Comparison of ENCODE assay signal across 8 mouse cellular contexts in genomic region chr4:34615303-34615702, GRCm38 (mm10). TPM values are rescaled to one million over a fixed set of nuclear protein-coding genes. Genes with fewer than 3 reads are reported as not detected.
DNase-seq lines count a peak whose midpoint lies in the region; TF ChIP-seq lines count a peak whose summit lies in the region.

No protein-coding gene starts in this region.

- TF ChIP-seq POLR2A in CH12.LX (IDR thresholded peaks at IDR 0.05; ENCODE audit: low read depth, low read length), result no peak
- TF ChIP-seq POLR2A in thymus, adult 2 months (IDR thresholded peaks at IDR 0.05; ENCODE audit: control insufficient read depth, extremely low read depth, insufficient read depth, low read length, poor library complexity), result no peak

- peak; percentile 26 for DNase-seq in adrenal gland, postnatal 10 days
- no peak for DNase-seq in adrenal gland, adult 8-10 months
- DNase-seq in CH12.LX (ENCODE audit: extremely low read depth), result peak; percentile 24
- DNase-seq in cerebellum, postnatal 14 days, result peak; percentile 34 to 42
- peak; percentile 8 for DNase-seq in heart, postnatal 4 days
- DNase-seq in left cerebral cortex, adult 2 months (ENCODE audit: extremely low spot score in 1 of 2, low spot score in 2 of 2), result peak; percentile 14 to 19
- DNase-seq in mesoderm, embryonic 11.5 days (ENCODE audit: low read depth, low spot score), result peak; percentile 4
- peak; percentile 6 for DNase-seq in thymus, adult 2 months

- no peak for TF ChIP-seq EP300 in CH12.LX (IDR thresholded peaks at IDR 0.05; ENCODE audit: low read length)

- peaks cover 3 to 27% of the 10 kb centered on the region in 2 experiments for H3K36me3 ChIP-seq in CH12.LX (replicated peaks in 1 of 2; ENCODE audit: control insufficient read depth in 1 of 2, insufficient read depth in 1 of 2, low read length in 1 of 2)
- no peaks in the 10 kb centered on the region for H3K36me3 ChIP-seq in thymus, adult 2 months (ENCODE audit: control insufficient read depth, insufficient read depth, low read length)

- H3K79me2 ChIP-seq in CH12.LX (replicated peaks; ENCODE audit: control insufficient read depth, extremely low read depth, insufficient read depth, poor library complexity, severe bottlenecking), result peaks cover 51% of the 10 kb centered on the region

- peak overlapping the region; percentile 92 for H3K9ac ChIP-seq in CH12.LX (ENCODE audit: insufficient read depth, low read depth)

- peak overlapping the region; percentile 81 for H3K4me2 ChIP-seq in CH12.LX (ENCODE audit: insufficient read depth, low read depth, poor library complexity, severe bottlenecking)

- 1% methylated on average over 13 of the region's 13 CpGs for WGBS in thymus, adult 2 months

- in situ Hi-C loops in CH12.LX (cut with MboI; ENCODE audit: low pct_ligation_motif_present, low pct_unique_long_range_greater_than_20kb, low sequenced_read_pairs), result no loop called here

- intact Hi-C loops in left cerebral cortex, adult 2 months (cut with DNase I), result loop anchor here (2.0 kb wide), 1 partner anchor 71 kb away; the partner anchor contains the start of gene Slc35a1

- H3K27ac ChIP-seq in CH12.LX (ENCODE audit: insufficient read depth, low read depth), result no peak overlapping the region
- peak overlapping the region; percentile 98 for H3K27ac ChIP-seq in left cerebral cortex, adult 2 months
- H3K27ac ChIP-seq in thymus, adult 2 months (ENCODE audit: control insufficient read depth, insufficient read depth, low read length), result peak overlapping the region; percentile 16; the same call in 1 of the 2 replicates

- no peak for TF ChIP-seq RAD21 in CH12.LX (IDR thresholded peaks at IDR 0.05; ENCODE audit: low read depth, low read length)

- peak overlapping the region; percentile 89 to 100 (median 90) for H3K4me3 ChIP-seq in CH12.LX (replicated peaks in 1 of 3; ENCODE audit: low read depth in 2 of 3, low read length in 2 of 3, poor library complexity in 1 of 3)
- peak overlapping the region; percentile 64 for H3K4me3 ChIP-seq in left cerebral cortex, adult 2 months
- H3K4me3 ChIP-seq in thymus, adult 2 months (ENCODE audit: control insufficient read depth, insufficient read depth, low read length), result peak overlapping the region; percentile 98

- H3K4me1 ChIP-seq in CH12.LX (ENCODE audit: control insufficient read depth in 1 of 2, insufficient read depth in 2 of 2), result peaks cover 0 to 37% of the 10 kb centered on the region in 2 experiments; a peak in 2 of 4 replicates
- H3K4me1 ChIP-seq in thymus, adult 2 months (replicated peaks; ENCODE audit: control insufficient read depth, insufficient read depth, low read length), result peaks cover 10% of the 10 kb centered on the region

- no peaks in the 10 kb centered on the region for H3K27me3 ChIP-seq in CH12.LX (replicated peaks)
- H3K27me3 ChIP-seq in thymus, adult 2 months (ENCODE audit: control insufficient read depth, insufficient read depth, low read length), result no peaks in the 10 kb centered on the region

- dilution Hi-C loops in CH12.LX (cut with MboI; ENCODE audit: extremely low pct_ligation_motif_present, extremely low pct_unique_long_range_greater_than_20kb, low sequenced_read_pairs), result no loop called here

- H3K9me3 ChIP-seq in CH12.LX (replicated peaks; ENCODE audit: low read length), result no peaks in the 10 kb centered on the region

- no peak for TF ChIP-seq CTCF in CH12.LX (conservative IDR thresholded peaks at IDR 0.05 in 1 of 2, IDR thresholded peaks at IDR 0.05 in 1 of 2; ENCODE audit: low read depth in 2 of 2, low read length in 2 of 2)
- no peak for TF ChIP-seq CTCF in left cerebral cortex, adult 2 months (IDR thresholded peaks at IDR 0.05)
- no peak for TF ChIP-seq CTCF in thymus, adult 2 months (IDR thresholded peaks at IDR 0.05; ENCODE audit: borderline replicate concordance, control insufficient read depth, extremely low read depth, insufficient read depth, low read length, poor library complexity)

TF ChIP-seq in CH12.LX, 34 proteins besides CTCF, POLR2A, EP300 and RAD21:
- no peak for TF ChIP-seq NRF1 (IDR thresholded peaks at IDR 0.05; ENCODE audit: low read depth, low read length)
- no peak for TF ChIP-seq NELFE (IDR thresholded peaks at IDR 0.05; ENCODE audit: low read depth, low read length)
- TF ChIP-seq MAFK (IDR thresholded peaks at IDR 0.05; ENCODE audit: insufficient replicate concordance, low read length), result no peak
- no peak for TF ChIP-seq MAZ (IDR thresholded peaks at IDR 0.05; ENCODE audit: low read depth, low read length)
- TF ChIP-seq HCFC1 (IDR thresholded peaks at IDR 0.05; ENCODE audit: low read depth, low read length), result no peak
- TF ChIP-seq ZC3H11A (IDR thresholded peaks at IDR 0.05; ENCODE audit: low read depth, low read length), result no peak
- no peak for TF ChIP-seq BHLHE40 (IDR thresholded peaks at IDR 0.05; ENCODE audit: low read depth, low read length)
- TF ChIP-seq IRF4 (IDR thresholded peaks at IDR 0.05; ENCODE audit: low read depth, low read length), result no peak
- TF ChIP-seq MEF2A (IDR thresholded peaks at IDR 0.05; ENCODE audit: borderline replicate concordance, low read depth, low read length), result no peak
- no peak for TF ChIP-seq PAX5 (IDR thresholded peaks at IDR 0.05; ENCODE audit: low read length)
- TF ChIP-seq ZNF384 (IDR thresholded peaks at IDR 0.05; ENCODE audit: low read depth, low read length), result no peak

RNA-seq across cellular contexts. Expression of gene Rars2, which starts 0.5 kb away (rescaled TPM):
- total RNA-seq in adrenal gland, postnatal 10 days (2021), result 10 to 100 TPM; 41.6 to 45.8 TPM
- 10 to 100 TPM; 29.7 to 38.4 (median 35.2) TPM for total RNA-seq in adrenal gland, adult 8-10 months (2022)
- 44.8 and 45.4 TPM in 2 replicates for total RNA-seq in CH12.LX (2012; rRNA removed)
- 72.6 and 81.7 TPM in 2 replicates for total RNA-seq in CH12.LX (2014; rRNA removed)
- polyA plus RNA-seq in CH12.LX (2012; ENCODE audit: insufficient read length, low read depth), result 61.4 and 73.1 TPM in 2 replicates
- 10 to 100 TPM; 30.1 to 33.6 TPM for total RNA-seq in heart, postnatal 4 days (2021)
- total RNA-seq in left cerebral cortex, adult 2 months (2021), result 10 to 100 TPM; 21.3 to 27.7 TPM
- polyA plus RNA-seq in thymus, adult 2 months (2012; rRNA removed), result 9.2 and 10.3 TPM in 2 replicates

RNA-seq across cellular contexts. Expression of gene Orc3, which starts 0.6 kb away (rescaled TPM):
- 10 to 100 TPM; 56.3 to 81.0 TPM for total RNA-seq in adrenal gland, postnatal 10 days (2021)
- total RNA-seq in adrenal gland, adult 8-10 months (2022), result 10 to 100 TPM; 58.4 to 78.6 (median 70.1) TPM
- total RNA-seq in CH12.LX (2012; rRNA removed), result 65.7 and 68.2 TPM in 2 replicates
- 156 and 163 TPM in 2 replicates for total RNA-seq in CH12.LX (2014; rRNA removed)
- 81.0 and 86.7 TPM in 2 replicates for polyA plus RNA-seq in CH12.LX (2012; ENCODE audit: insufficient read length, low read depth)
- total RNA-seq in heart, postnatal 4 days (2021), result 10 to 100 TPM; 47.8 to 52.3 TPM
- total RNA-seq in left cerebral cortex, adult 2 months (2021), result 10 to 100 TPM; 41.6 to 42.4 TPM
- 26.8 and 34.0 TPM in 2 replicates for polyA plus RNA-seq in thymus, adult 2 months (2012; rRNA removed)
